Mouse (Mus musculus) erythroblast, adult 5-6 weeks (primary cell): ENCODE measurements around the gene Bloc1s1. TPM values are rescaled to one million over a fixed set of nuclear protein-coding genes. Genes with fewer than 3 reads are reported as not detected.

ENCODE experiments used
- ATAC-seq: replicated peaks from 2 replicates; pipeline ENCODE4 v1.8.0; 2016; ENCODE audit warnings: moderate number of reproducible peaks, mild to moderate bottlenecking, moderate TSS enrichment, inconsistent platforms; ENCODE audit not compliant: poor library complexity, low FRiP score, severe bottlenecking
- total RNA-seq, 2 experiments: library from RNA; stranded (forward) in 1 of 2; stranded (reverse) in 1 of 2; fragments of 150-400 nt in 1 of 2; fragments of 200-764, 138-1000 nt in 1 of 2; gene quantifications; 2 replicates each; pipeline versions ENCODE4 v1.2.3 to v1.2.4; 2015 to 2017; ENCODE audit warnings: low replicate concordance in 2 of 2

Gene Bloc1s1
- total RNA-seq, 2 experiments from 2014 or later: 22.7 to 25.4 TPM

DNA sequence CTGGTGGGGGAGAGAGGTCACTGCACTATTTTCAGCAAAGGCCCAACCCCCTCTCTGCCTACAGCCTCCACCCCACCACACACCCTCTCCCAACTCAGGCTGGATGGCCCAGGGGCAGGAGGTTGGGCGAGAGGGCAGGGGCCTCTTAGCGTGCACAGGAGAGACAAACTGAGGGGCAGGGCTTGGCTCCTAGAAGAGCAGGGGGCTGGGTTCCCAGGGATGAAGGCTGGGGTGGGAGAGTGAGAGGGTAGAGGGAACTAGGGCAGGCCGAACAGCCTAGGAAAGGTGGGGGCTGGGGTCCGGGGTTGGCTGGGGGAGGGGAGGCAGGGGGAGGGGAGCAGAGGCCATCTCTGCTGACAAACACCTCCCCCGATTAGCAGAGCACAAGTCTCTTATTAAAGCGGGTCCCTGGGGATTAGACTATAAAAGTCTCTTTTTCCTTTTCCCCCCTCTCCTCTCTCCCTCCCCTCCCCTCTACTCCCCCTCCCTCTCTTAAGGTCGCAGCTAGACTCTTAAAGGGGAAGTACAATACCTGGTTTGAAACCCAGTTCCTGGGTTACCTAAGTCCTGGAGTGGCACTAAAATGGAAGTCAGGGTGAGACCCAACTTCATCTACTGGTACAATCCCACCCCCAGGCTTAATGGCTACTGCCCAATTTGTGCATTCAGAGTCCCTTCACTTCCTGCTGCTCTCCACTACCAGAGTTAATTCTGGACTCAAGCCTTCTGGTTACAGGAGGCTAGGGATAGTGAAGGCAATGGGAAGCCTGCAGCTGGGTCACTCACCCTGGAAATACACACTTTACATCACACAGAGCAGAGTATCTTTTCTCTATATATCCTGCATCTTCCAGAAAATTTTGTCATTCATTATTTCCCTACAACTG, 34.7 kb downstream of the Bloc1s1 start:
- ATAC-seq: no peak

GRCm38 (mm10) chr10:128882067-128882466, 41.8 kb downstream of the Bloc1s1 start:
- ATAC-seq: no peak

DNA sequence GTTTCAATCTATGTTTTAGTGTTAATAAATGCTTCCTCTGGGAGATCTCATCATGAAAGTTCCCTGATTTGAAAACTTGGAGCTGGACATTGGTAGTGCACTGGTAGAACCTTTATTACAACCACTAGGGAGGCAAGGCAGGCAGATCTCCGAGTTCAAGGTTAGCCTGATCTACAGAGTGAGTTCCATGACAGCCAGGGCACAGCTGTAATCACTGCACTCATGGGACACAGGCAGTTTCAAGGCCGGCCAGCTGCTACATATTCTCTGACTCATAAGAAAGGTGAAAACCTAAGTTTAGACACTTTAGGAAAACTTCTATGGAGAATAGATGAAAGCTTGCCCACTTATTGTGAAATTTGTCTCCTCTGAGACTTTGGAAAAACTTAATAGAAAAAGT, 45.0 kb downstream of the Bloc1s1 start:
- ATAC-seq: no peak

GRCm38 (mm10) chr10:128878291-128878690, 45.5 kb downstream of the Bloc1s1 start:
- ATAC-seq: no peak

DNA sequence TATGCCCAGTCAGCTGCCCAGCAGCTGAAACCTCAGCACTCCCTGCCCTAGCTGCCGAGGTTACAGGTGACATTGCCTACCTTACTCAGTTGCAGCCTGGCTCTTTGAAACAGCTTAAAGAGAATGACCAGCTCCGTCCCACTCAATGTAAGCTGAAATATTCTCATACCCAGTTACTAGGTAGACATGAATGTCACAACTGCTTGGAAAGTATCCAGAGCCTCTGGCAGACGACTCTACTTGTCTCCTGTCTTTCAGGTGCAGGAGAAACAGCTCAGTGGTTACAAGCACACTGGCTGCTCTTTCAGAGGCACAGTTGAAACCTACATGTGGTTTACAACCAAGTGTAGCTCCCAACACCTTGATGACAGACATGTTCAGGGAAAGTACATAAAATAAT, 53.5 kb downstream of the Bloc1s1 start:
- ATAC-seq: no peak

Other genes starting within 250 kb of the Bloc1s1 start
- 3.1 and 7.5 TPM in 2 replicates for gene Suox, start 250.0 kb downstream of the Bloc1s1 start, total RNA-seq (2015; ENCODE audit: low replicate concordance)
- 8.4 and 11.3 TPM in 2 replicates for gene Suox, start 250.0 kb downstream of the Bloc1s1 start, total RNA-seq (2017; ENCODE audit: low replicate concordance)
- gene Rab5b, start 227.8 kb downstream of the Bloc1s1 start, total RNA-seq (2015; ENCODE audit: low replicate concordance): 26.9 and 42.2 TPM in 2 replicates
- 64.8 and 71.7 TPM in 2 replicates for gene Rab5b, start 227.8 kb downstream of the Bloc1s1 start, total RNA-seq (2017; ENCODE audit: low replicate concordance)
- gene Pmel, start 219.8 kb downstream of the Bloc1s1 start, total RNA-seq (2015; ENCODE audit: low replicate concordance): not detected in 2 replicates
- not detected in 2 replicates for gene Pmel, start 219.8 kb downstream of the Bloc1s1 start, total RNA-seq (2017; ENCODE audit: low replicate concordance)
- 29.8 and 37.2 TPM in 2 replicates for gene Cdk2, start 219.0 kb downstream of the Bloc1s1 start, total RNA-seq (2015; ENCODE audit: low replicate concordance)
- gene Cdk2, start 219.0 kb downstream of the Bloc1s1 start, total RNA-seq (2017; ENCODE audit: low replicate concordance): 21.0 and 34.3 TPM in 2 replicates
- 8.2 and 13.4 TPM in 2 replicates for gene Dgka, start 179.2 kb downstream of the Bloc1s1 start, total RNA-seq (2015; ENCODE audit: low replicate concordance)
- gene Dgka, start 179.2 kb downstream of the Bloc1s1 start, total RNA-seq (2017; ENCODE audit: low replicate concordance): 2.9 and 4.7 TPM in 2 replicates
- 2.5 and 17.5 TPM in 2 replicates for gene Pym1, start 176.1 kb downstream of the Bloc1s1 start, total RNA-seq (2015; ENCODE audit: low replicate concordance)
- 9.1 and 12.4 TPM in 2 replicates for gene Pym1, start 176.1 kb downstream of the Bloc1s1 start, total RNA-seq (2017; ENCODE audit: low replicate concordance)
- gene Mmp19, start 133.1 kb downstream of the Bloc1s1 start, total RNA-seq (2015; ENCODE audit: low replicate concordance): 0.38 TPM in 1 of 2 replicates, not detected in the other
- gene Mmp19, start 133.1 kb downstream of the Bloc1s1 start, total RNA-seq (2017; ENCODE audit: low replicate concordance): 0.85 and 1.5 TPM in 2 replicates
- gene Dnajc14, start 120.0 kb downstream of the Bloc1s1 start, total RNA-seq (2015; ENCODE audit: low replicate concordance): 16.5 and 17.6 TPM in 2 replicates
- gene Dnajc14, start 120.0 kb downstream of the Bloc1s1 start, total RNA-seq (2017; ENCODE audit: low replicate concordance): 9.5 and 9.6 TPM in 2 replicates
- 0.19 and 1.7 TPM in 2 replicates for gene Tmem198b, start 119.7 kb downstream of the Bloc1s1 start, total RNA-seq (2015; ENCODE audit: low replicate concordance)
- gene Tmem198b, start 119.7 kb downstream of the Bloc1s1 start, total RNA-seq (2017; ENCODE audit: low replicate concordance): 0.42 and 3.7 TPM in 2 replicates
- 74.4 and 106 TPM in 2 replicates for gene Sarnp, start 106.7 kb downstream of the Bloc1s1 start, total RNA-seq (2015; ENCODE audit: low replicate concordance)
- 93.5 and 113 TPM in 2 replicates for gene Sarnp, start 106.7 kb downstream of the Bloc1s1 start, total RNA-seq (2017; ENCODE audit: low replicate concordance)
- gene Ormdl2, start 102.4 kb downstream of the Bloc1s1 start, total RNA-seq (2015; ENCODE audit: low replicate concordance): 5.4 and 18.8 TPM in 2 replicates
- gene Ormdl2, start 102.4 kb downstream of the Bloc1s1 start, total RNA-seq (2017; ENCODE audit: low replicate concordance): 13.0 and 28.2 TPM in 2 replicates
- not detected in 2 replicates for gene Gdf11, start 32.3 kb downstream of the Bloc1s1 start, total RNA-seq (2015; ENCODE audit: low replicate concordance)
- not detected in 2 replicates for gene Gdf11, start 32.3 kb downstream of the Bloc1s1 start, total RNA-seq (2017; ENCODE audit: low replicate concordance)
- 90.9 and 115 TPM in 2 replicates for gene Cd63, start 23.0 kb downstream of the Bloc1s1 start, total RNA-seq (2015; ENCODE audit: low replicate concordance)
- gene Cd63, start 23.0 kb downstream of the Bloc1s1 start, total RNA-seq (2017; ENCODE audit: low replicate concordance): 27.2 and 35.5 TPM in 2 replicates
- 5.0 TPM in 1 of 2 replicates, not detected in the other for gene Rdh5, start 1.1 kb downstream of the Bloc1s1 start, total RNA-seq (2015; ENCODE audit: low replicate concordance)
- 1.1 TPM in 1 of 2 replicates, not detected in the other for gene Rdh5, start 1.1 kb downstream of the Bloc1s1 start, total RNA-seq (2017; ENCODE audit: low replicate concordance)
- not detected in 2 replicates for gene Itga7, start 9.8 kb upstream of the Bloc1s1 start, total RNA-seq (2015; ENCODE audit: low replicate concordance)
- gene Itga7, start 9.8 kb upstream of the Bloc1s1 start, total RNA-seq (2017; ENCODE audit: low replicate concordance): not detected in 2 replicates
- not detected in 2 replicates for gene Mettl7b, start 37.0 kb upstream of the Bloc1s1 start, total RNA-seq (2015; ENCODE audit: low replicate concordance)
- gene Mettl7b, start 37.0 kb upstream of the Bloc1s1 start, total RNA-seq (2017; ENCODE audit: low replicate concordance): not detected in 2 replicates
- not detected in 2 replicates for gene Olfr9, start 65.4 kb upstream of the Bloc1s1 start, total RNA-seq (2015; ENCODE audit: low replicate concordance)
- not detected in 2 replicates for gene Olfr9, start 65.4 kb upstream of the Bloc1s1 start, total RNA-seq (2017; ENCODE audit: low replicate concordance)
- not detected in 2 replicates for gene Olfr763, start 86.8 kb upstream of the Bloc1s1 start, total RNA-seq (2015; ENCODE audit: low replicate concordance)
- gene Olfr763, start 86.8 kb upstream of the Bloc1s1 start, total RNA-seq (2017; ENCODE audit: low replicate concordance): not detected in 2 replicates
- not detected in 2 replicates for gene Olfr764-ps1, start 115.9 kb upstream of the Bloc1s1 start, total RNA-seq (2015; ENCODE audit: low replicate concordance)
- not detected in 2 replicates for gene Olfr764-ps1, start 115.9 kb upstream of the Bloc1s1 start, total RNA-seq (2017; ENCODE audit: low replicate concordance)
- gene Olfr765, start 126.0 kb upstream of the Bloc1s1 start, total RNA-seq (2015; ENCODE audit: low replicate concordance): not detected in 2 replicates
- gene Olfr765, start 126.0 kb upstream of the Bloc1s1 start, total RNA-seq (2017; ENCODE audit: low replicate concordance): not detected in 2 replicates
- gene Olfr766-ps1, start 144.9 kb upstream of the Bloc1s1 start, total RNA-seq (2015; ENCODE audit: low replicate concordance): not detected in 2 replicates
- not detected in 2 replicates for gene Olfr766-ps1, start 144.9 kb upstream of the Bloc1s1 start, total RNA-seq (2017; ENCODE audit: low replicate concordance)
- not detected in 2 replicates for gene Olfr767, start 158.9 kb upstream of the Bloc1s1 start, total RNA-seq (2015; ENCODE audit: low replicate concordance)
- gene Olfr767, start 158.9 kb upstream of the Bloc1s1 start, total RNA-seq (2017; ENCODE audit: low replicate concordance): not detected in 2 replicates
- not detected in 2 replicates for gene Olfr768, start 175.3 kb upstream of the Bloc1s1 start, total RNA-seq (2015; ENCODE audit: low replicate concordance)
- not detected in 2 replicates for gene Olfr768, start 175.3 kb upstream of the Bloc1s1 start, total RNA-seq (2017; ENCODE audit: low replicate concordance)
- gene Olfr769, start 193.8 kb upstream of the Bloc1s1 start, total RNA-seq (2015; ENCODE audit: low replicate concordance): not detected in 2 replicates
- not detected in 2 replicates for gene Olfr769, start 193.8 kb upstream of the Bloc1s1 start, total RNA-seq (2017; ENCODE audit: low replicate concordance)
- not detected in 2 replicates for gene Olfr770, start 215.0 kb upstream of the Bloc1s1 start, total RNA-seq (2015; ENCODE audit: low replicate concordance)
- gene Olfr770, start 215.0 kb upstream of the Bloc1s1 start, total RNA-seq (2017; ENCODE audit: low replicate concordance): not detected in 2 replicates
- gene Olfr771, start 240.7 kb upstream of the Bloc1s1 start, total RNA-seq (2015; ENCODE audit: low replicate concordance): not detected in 2 replicates
- gene Olfr771, start 240.7 kb upstream of the Bloc1s1 start, total RNA-seq (2017; ENCODE audit: low replicate concordance): not detected in 2 replicates